Mouse (Mus musculus) midbrain, embryonic 12.5 days (tissue): ENCODE data around the gene Cd247. TPM values are rescaled to one million over a fixed set of nuclear protein-coding genes. Genes with fewer than 3 reads are reported as not detected.

Source experiments
- ATAC-seq: fragments of 200-750 bp; cut with Nextera tagmentation; 2 replicates; pipeline ENCODE4 v1.8.0; 2017; ENCODE audit warnings: low read depth, moderate TSS enrichment, moderate library complexity; ENCODE audit not compliant: low FRiP score
- H3K27ac ChIP-seq: fragments of 300-500 bp; sonication (generic); replicated peaks from 2 replicates; pipeline ENCODE4 v1.5.1; 2016; ENCODE audit warnings: mild to moderate bottlenecking
- H3K27me3 ChIP-seq: fragments of 300-500 bp; sonication (generic); 2 replicates; pipeline ENCODE4 v1.6.1; 2016; ENCODE audit warnings: mild to moderate bottlenecking
- H3K36me3 ChIP-seq: fragments of 300-500 bp; sonication (generic); 2 replicates; pipeline ENCODE4 v1.6.1; 2016
- H3K4me1 ChIP-seq: fragments of 300-500 bp; sonication (generic); 2 replicates; pipeline ENCODE4 v1.6.1; 2016
- H3K4me2 ChIP-seq: fragments of 300-500 bp; sonication (generic); replicated peaks from 2 replicates; pipeline ENCODE4 v1.6.1; 2016; ENCODE audit warnings: mild to moderate bottlenecking, moderate library complexity
- H3K4me3 ChIP-seq: fragments of 300-500 bp; sonication (generic); 2 replicates; pipeline ENCODE4 v1.5.1; 2016; ENCODE audit warnings: mild to moderate bottlenecking
- H3K9ac ChIP-seq: fragments of 300-500 bp; sonication (generic); replicated peaks from 2 replicates; pipeline ENCODE4 v1.6.1; 2016; ENCODE audit warnings: mild to moderate bottlenecking, moderate library complexity
- H3K9me3 ChIP-seq: fragments of 300-500 bp; sonication (generic); 2 replicates; pipeline ENCODE4 v1.6.1; 2016; ENCODE audit warnings: mild to moderate bottlenecking
- WGBS: fragments of 180-500 bp; shearing (Covaris S2); methylation state at CpG from one replicate; pipeline ENCODE4 v1.1.7; 2016; 5-methylcytosine and 5-hydroxymethylcytosine counted together
- polyA plus RNA-seq: library from polyadenylated mRNA; unstranded; fragments of >200 nt; fragmentation: Nextera tagmentation; extraction: Ambion mirVana; gene quantifications from 2 replicates; pipeline ENCODE4 v1.2.1, GENCODE M21; 2016

The Cd247 gene
- polyA plus RNA-seq, 1 experiment from 2014 or later = 1.7 TPM

- no peak overlapping the region for H3K4me2 ChIP-seq
- 67% methylated on average over 7 of the region's 7 CpGs for WGBS
- H3K4me1 ChIP-seq = peaks cover 16% of the 10 kb centered on the region
- H3K9me3 ChIP-seq = no peaks in the 10 kb centered on the region
- H3K27me3 ChIP-seq = peaks cover 12% of the 10 kb centered on the region
- no peak overlapping the region for H3K4me3 ChIP-seq
- no peak overlapping the region; the same call in 1 of the 2 replicates for H3K27ac ChIP-seq
- peaks cover 4% of the 10 kb centered on the region; the same call in 1 of the 2 replicates for H3K36me3 ChIP-seq
- no peak overlapping the region for H3K9ac ChIP-seq
- no peak for ATAC-seq
Observed at GRCm38 (mm10) chr1:165862059-165862458, 73.6 kb downstream of the Cd247 start.

- Histone ChIP-seq H3K9ac (no peak overlapping the region), H3K27me3 (no peaks in the 10 kb centered on the region; the same call in 1 of the 2 replicates), H3K4me3 (no peak overlapping the region), H3K36me3 (peaks cover 20% of the 10 kb centered on the region; the same call in 1 of the 2 replicates), H3K27ac (no peak overlapping the region), H3K9me3 (no peaks in the 10 kb centered on the region), H3K4me1 (peaks cover 16% of the 10 kb centered on the region), H3K4me2 (no peak overlapping the region)
- no peak for ATAC-seq
- 50% methylated on average over 14 of the region's 14 CpGs for WGBS
Observed at GRCm38 (mm10) chr1:165864864-165865795, 76.6 kb downstream of the Cd247 start.

GRCm38 (mm10) chr1:165866630-165867280 is 78.3 kb downstream of the Cd247 start:
- no peak overlapping the region for H3K27ac ChIP-seq
- no peak overlapping the region for H3K9ac ChIP-seq
- H3K9me3 ChIP-seq = no peaks in the 10 kb centered on the region
- peaks cover 13% of the 10 kb centered on the region for H3K4me1 ChIP-seq
- 76% methylated on average over 5 of the region's 5 CpGs for WGBS
- ATAC-seq = no peak
- H3K4me3 ChIP-seq = no peak overlapping the region
- no peaks in the 10 kb centered on the region; the same call in 1 of the 2 replicates for H3K27me3 ChIP-seq
- H3K4me2 ChIP-seq = no peak overlapping the region
- peaks cover 20% of the 10 kb centered on the region; the same call in 1 of the 2 replicates for H3K36me3 ChIP-seq

- peaks cover 10% of the 10 kb centered on the region; the same call in 1 of the 2 replicates for H3K4me1 ChIP-seq
- H3K9ac ChIP-seq = no peak overlapping the region
- 91% methylated on average over 8 of the region's 8 CpGs for WGBS
- H3K27me3 ChIP-seq = no peaks in the 10 kb centered on the region
- no peaks in the 10 kb centered on the region for H3K9me3 ChIP-seq
- no peak overlapping the region for H3K4me3 ChIP-seq
- H3K4me2 ChIP-seq = no peak overlapping the region
- H3K36me3 ChIP-seq = peaks cover 20% of the 10 kb centered on the region
- no peak for ATAC-seq
- H3K27ac ChIP-seq = no peak overlapping the region
Observed at GRCm38 (mm10) chr1:165868659-165869058, 80.2 kb downstream of the Cd247 start.

- Histone ChIP-seq H3K27me3 (no peaks in the 10 kb centered on the region), H3K27ac (no peak overlapping the region), H3K4me2 (no peak overlapping the region), H3K4me1 (peaks cover 6% of the 10 kb centered on the region), H3K9me3 (no peaks in the 10 kb centered on the region), H3K9ac (no peak overlapping the region), H3K4me3 (no peak overlapping the region), H3K36me3 (peaks cover 40% of the 10 kb centered on the region)
- WGBS = 56% methylated on average over 8 of the region's 8 CpGs
- no peak for ATAC-seq
Observed at GRCm38 (mm10) chr1:165874645-165875044, 86.2 kb downstream of the Cd247 start.

- Histone ChIP-seq H3K27me3 (no peaks in the 10 kb centered on the region), H3K4me3 (no peak overlapping the region), H3K4me1 (peaks cover 6% of the 10 kb centered on the region), H3K27ac (no peak overlapping the region), H3K36me3 (peaks cover 42% of the 10 kb centered on the region), H3K4me2 (no peak overlapping the region), H3K9me3 (no peaks in the 10 kb centered on the region), H3K9ac (no peak overlapping the region)
- no peak for ATAC-seq
- WGBS = 98% methylated on average over 6 of the region's 6 CpGs
Observed at GRCm38 (mm10) chr1:165875520-165876284, 87.2 kb downstream of the Cd247 start.

- Histone ChIP-seq H3K4me3 (no peak overlapping the region), H3K9ac (no peak overlapping the region), H3K27ac (no peak overlapping the region), H3K27me3 (no peaks in the 10 kb centered on the region), H3K36me3 (peaks cover 47% of the 10 kb centered on the region), H3K4me2 (no peak overlapping the region), H3K9me3 (no peaks in the 10 kb centered on the region), H3K4me1 (peaks cover 3% of the 10 kb centered on the region; the same call in 1 of the 2 replicates)
- no peak for ATAC-seq
- WGBS = 100% methylated on average over 2 of the region's 2 CpGs
Observed at GRCm38 (mm10) chr1:165878751-165879150, 90.3 kb downstream of the Cd247 start.

GRCm38 (mm10) chr1:165882146-165882900 is 93.8 kb downstream of the Cd247 start:
- H3K9ac ChIP-seq = no peak overlapping the region
- H3K27me3 ChIP-seq = no peaks in the 10 kb centered on the region
- no peak overlapping the region for H3K4me3 ChIP-seq
- H3K4me2 ChIP-seq = no peak overlapping the region
- no peak overlapping the region for H3K27ac ChIP-seq
- no peaks in the 10 kb centered on the region for H3K9me3 ChIP-seq
- ATAC-seq = no peak
- peaks cover 34% of the 10 kb centered on the region for H3K36me3 ChIP-seq
- WGBS = 75% methylated on average over 8 of the region's 8 CpGs
- H3K4me1 ChIP-seq = no peaks in the 10 kb centered on the region

- 89% methylated on average over 2 of the region's 2 CpGs for WGBS
- no peak overlapping the region for H3K9ac ChIP-seq
- H3K27ac ChIP-seq = no peak overlapping the region
- no peak overlapping the region for H3K4me3 ChIP-seq
- no peak overlapping the region for H3K4me2 ChIP-seq
- no peaks in the 10 kb centered on the region for H3K9me3 ChIP-seq
- no peaks in the 10 kb centered on the region for H3K4me1 ChIP-seq
- H3K27me3 ChIP-seq = no peaks in the 10 kb centered on the region
- H3K36me3 ChIP-seq = peaks cover 68% of the 10 kb centered on the region
- ATAC-seq = no peak
Observed at GRCm38 (mm10) chr1:165891686-165892085, 103.2 kb downstream of the Cd247 start.

- peaks cover 36% of the 10 kb centered on the region for H3K36me3 ChIP-seq
- peaks cover 5% of the 10 kb centered on the region; the same call in 1 of the 2 replicates for H3K4me1 ChIP-seq
- H3K27ac ChIP-seq = no peak overlapping the region
- ATAC-seq = no peak
- 48% methylated on average over 1 of the region's 1 CpGs for WGBS
- no peak overlapping the region for H3K4me3 ChIP-seq
- H3K9ac ChIP-seq = no peak overlapping the region
- no peaks in the 10 kb centered on the region for H3K9me3 ChIP-seq
- H3K4me2 ChIP-seq = no peak overlapping the region
- no peaks in the 10 kb centered on the region for H3K27me3 ChIP-seq
Observed at GRCm38 (mm10) chr1:165903596-165903995, 115.1 kb downstream of the Cd247 start.

- H3K4me1 ChIP-seq = peaks cover 5% of the 10 kb centered on the region; the same call in 1 of the 2 replicates
- H3K9me3 ChIP-seq = no peaks in the 10 kb centered on the region
- H3K9ac ChIP-seq = no peak overlapping the region
- no peak overlapping the region for H3K4me3 ChIP-seq
- no peak for ATAC-seq
- H3K4me2 ChIP-seq = no peak overlapping the region
- 96% methylated on average over 2 of the region's 2 CpGs for WGBS
- H3K27ac ChIP-seq = no peak overlapping the region
- H3K36me3 ChIP-seq = peaks cover 44% of the 10 kb centered on the region
- no peaks in the 10 kb centered on the region for H3K27me3 ChIP-seq
Observed at GRCm38 (mm10) chr1:165908153-165908552, 119.7 kb downstream of the Cd247 start.
